Mouse (Mus musculus) gastrocnemius, adult 18-20 months (tissue): ENCODE results near the gene Klhl32. TPM values are rescaled to one million over a fixed set of nuclear protein-coding genes. Genes with fewer than 3 reads are reported as not detected.
A peak's percentile ranks its signal among the peaks of the same experiment; 100 is the strongest.
"Not testable (repeated sequence)": the region's sequence is repeated elsewhere in the genome, so short reads cannot be mapped to it uniquely, and the experiment has no call there.

Experiments used
- DNase-seq: peaks from one replicate; pipeline ENCODE4 v3.0.0; 2021; ENCODE audit warnings: low spot score
- total RNA-seq, 2 experiments: library from RNA; stranded (reverse); gene quantifications; 2 replicates each; pipeline ENCODE4 v1.2.3; 2021

Klhl32 gene
- total RNA-seq, 2 experiments from 2014 or later, result 0.09 to 0.31 TPM

- DNase-seq, result no peak
Measured at GRCm38 (mm10) chr4:24796229-24796628, 54.7 kb downstream of the Klhl32 start.

- DNase-seq, result no peak
Measured at GRCm38 (mm10) chr4:24795180-24795579, 55.7 kb downstream of the Klhl32 start.

DNA sequence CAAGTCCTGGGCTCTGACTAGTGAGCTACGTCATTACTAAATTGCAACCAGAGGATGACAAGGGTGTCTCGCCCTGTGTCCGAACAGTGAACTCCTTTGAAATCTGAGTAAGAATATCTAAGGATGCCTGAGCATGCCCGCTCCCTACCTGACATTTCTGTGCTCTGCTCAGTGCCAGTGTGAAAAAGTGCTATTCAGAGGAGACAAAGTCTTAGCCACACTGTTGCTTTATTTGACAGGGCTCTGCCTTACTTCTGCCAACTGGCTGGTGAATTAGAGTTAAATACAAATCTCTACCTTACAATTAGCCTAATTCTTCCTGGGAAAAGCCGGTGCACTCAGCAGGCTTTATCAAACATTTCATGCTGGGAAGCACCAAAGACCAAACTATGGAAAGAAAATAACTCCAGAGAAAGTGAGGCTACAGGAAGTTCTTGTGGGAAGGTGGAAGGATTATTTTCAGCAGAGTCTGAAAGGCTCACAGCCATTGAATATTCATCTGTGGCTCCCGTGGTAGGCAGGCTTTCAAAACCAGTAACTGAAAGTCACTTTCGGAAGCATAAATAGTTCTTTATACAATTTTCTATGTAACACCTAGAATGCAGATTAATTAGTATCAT is 57.1 kb downstream of the Klhl32 start:
- DNase-seq, result no peak

DNA sequence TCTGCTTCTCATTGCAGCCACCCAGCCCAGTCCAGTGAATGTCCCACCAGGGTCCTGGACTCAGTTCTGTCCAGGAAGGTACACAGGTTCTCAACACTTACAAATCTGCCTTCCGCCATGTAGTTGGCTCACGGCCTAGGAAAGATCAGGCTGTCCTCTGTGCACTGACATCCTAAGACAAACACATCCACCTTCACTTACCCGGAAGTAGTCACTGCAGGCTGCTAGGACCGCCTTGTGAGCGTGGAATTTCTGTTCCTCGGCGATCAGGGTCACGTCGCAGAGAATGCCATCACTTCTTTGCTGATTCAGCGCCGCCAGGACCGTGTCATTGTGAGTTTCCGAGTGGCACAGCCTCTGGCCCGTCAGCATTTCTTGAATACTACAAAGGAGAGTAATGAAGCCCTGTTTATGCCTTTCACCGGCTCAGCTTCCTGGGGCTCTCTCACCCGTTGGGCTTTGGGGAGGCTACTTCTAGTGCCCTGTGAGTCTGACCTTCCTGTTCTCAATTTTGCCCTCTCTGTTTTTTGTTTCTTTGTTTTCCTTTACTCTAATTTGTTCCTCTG is 58.4 kb downstream of the Klhl32 start:
- DNase-seq, result no peak

- no peak for DNase-seq
Measured at GRCm38 (mm10) chr4:24789331-24789730, 61.6 kb downstream of the Klhl32 start.

- DNase-seq, result no peak
Measured at GRCm38 (mm10) chr4:24785757-24786532, 65.0 kb downstream of the Klhl32 start.

- DNase-seq, result no peak
Measured at GRCm38 (mm10) chr4:24765919-24766318, 85.0 kb downstream of the Klhl32 start.

GRCm38 (mm10) chr4:24765469-24765868 is 85.5 kb downstream of the Klhl32 start:
- no peak for DNase-seq

- no peak for DNase-seq
Measured at GRCm38 (mm10) chr4:24764558-24764957, 86.4 kb downstream of the Klhl32 start.

DNA sequence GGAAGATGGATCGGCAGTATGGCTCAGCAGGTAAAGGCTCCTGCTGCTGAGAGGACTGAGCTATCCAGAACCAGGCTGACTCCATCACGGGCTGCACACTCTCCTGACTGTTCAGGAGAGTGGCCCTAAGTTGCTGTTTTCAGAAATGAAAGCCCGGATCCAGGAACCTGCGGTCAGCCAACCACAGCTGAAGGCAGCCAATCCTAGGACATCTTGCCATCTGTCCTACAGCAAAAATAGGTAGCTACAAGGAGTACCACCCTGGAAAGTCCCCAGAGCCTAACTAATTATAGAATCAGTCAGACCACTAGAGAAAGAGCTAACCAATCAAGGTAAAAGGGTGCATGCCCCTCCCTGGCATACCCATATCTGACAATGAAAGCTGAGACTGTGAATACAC is 87.5 kb downstream of the Klhl32 start:
- DNase-seq, result no peak

DNA sequence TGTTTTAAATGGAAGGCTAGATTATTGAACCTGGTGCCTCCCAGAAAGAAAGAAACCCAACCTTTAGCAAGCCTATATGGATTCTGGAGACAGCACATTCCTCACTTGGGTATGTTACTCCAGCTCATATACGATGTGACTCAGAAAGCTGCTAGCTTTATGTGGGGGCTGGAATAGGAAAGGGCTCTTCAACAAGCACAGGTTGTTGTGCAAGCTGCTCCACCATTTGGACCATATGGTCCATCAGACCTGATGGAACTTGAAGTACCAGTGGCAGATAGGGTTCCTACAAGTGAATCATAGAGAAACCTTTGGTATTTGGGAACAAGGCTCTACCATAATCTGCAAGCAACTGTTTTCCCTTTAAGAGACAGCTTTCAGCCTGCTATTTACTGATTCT is 92.0 kb downstream of the Klhl32 start:
- DNase-seq, result no peak

DNA sequence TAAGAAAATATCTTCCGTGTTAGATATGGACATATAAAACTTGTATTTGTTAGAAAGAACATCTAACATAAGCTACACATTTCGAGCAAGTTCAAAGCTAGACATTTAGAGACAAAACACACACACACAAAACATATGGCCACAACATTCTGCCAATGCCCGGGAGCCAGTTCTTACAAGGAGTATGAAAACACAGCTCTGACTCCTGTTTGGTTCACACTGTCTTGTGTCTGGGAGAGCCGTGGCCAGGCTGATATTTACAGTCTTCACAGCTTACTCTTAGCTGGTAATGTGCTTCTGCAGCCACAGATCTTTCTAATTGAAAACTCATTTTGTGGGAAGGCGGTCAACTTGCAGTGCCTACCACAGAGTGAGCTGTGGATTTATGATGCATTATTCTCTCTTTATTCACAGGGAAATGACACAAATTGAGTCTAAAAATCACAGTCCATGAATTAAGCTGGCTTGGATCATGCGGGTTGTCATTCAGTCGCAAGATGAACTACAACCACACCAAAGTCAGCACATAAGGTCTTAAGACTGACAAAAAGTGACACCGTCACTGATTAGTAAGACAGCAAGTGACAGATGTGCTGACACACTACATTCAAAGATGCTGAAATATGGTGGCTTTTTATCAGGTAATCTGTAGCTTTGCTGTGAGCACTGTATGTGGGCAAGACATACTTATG is 98.3 kb downstream of the Klhl32 start:
- DNase-seq, result no peak

DNA sequence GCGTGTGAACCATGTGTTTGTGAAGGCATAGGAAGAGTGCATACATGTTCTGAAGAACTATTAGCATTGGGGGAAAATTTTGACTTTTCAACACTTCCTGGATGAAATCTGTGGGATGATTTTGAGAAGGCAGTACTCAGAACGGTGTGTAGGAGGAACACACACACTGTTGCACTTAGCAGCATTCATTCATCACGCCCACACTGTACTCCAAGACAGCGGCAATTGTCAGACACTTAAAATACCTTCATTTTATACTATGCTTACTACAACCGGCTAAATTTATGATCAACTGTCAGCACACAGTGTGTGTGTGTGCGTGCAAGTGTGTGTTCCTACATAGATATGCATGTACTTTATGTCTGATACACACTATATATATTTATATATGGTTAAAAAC is 113.8 kb downstream of the Klhl32 start:
- DNase-seq, result no peak

- DNase-seq, result peak; percentile 32
Measured at GRCm38 (mm10) chr4:24720834-24721233, 130.1 kb downstream of the Klhl32 start.

DNA sequence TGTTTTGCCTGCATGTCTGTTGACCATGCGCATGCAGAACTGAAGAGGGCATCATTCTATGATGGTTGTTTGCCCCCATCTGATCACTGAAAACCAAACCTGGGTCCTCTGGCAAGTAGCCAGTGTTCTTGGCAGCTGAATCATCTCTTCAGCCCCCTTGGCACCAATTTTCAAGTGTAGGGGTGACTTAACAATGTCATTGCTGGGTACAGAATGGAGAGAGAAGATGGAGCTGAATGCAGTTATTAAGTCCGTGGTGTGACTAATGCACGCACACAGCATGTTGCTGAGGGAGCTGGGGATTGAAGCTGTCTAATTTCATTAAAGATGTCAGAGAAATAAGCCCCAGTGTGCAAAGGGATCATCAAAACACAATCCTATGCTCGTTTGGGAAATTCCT is 135.4 kb downstream of the Klhl32 start:
- DNase-seq, result no peak

DNA sequence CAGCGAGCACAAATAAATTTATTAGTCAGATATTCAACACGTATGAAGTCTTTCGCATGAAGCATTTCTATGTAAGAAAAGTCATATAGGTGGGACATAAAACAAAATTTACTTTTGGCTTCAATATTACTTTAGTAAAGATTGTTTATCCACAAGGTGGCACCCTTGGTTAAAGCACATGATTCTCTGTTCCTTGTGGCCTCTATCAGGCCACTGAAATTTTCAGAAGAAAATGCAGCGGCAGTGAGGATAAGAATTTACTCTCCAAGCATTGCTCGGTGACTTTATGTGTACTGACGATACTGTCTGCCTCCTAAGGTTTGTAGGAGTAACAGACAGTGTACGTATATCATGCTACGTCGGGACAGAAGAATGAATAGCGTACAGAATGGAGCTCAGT is 136.6 kb downstream of the Klhl32 start:
- no peak for DNase-seq

- DNase-seq, result no peak
Measured at GRCm38 (mm10) chr4:24698528-24699117, 152.3 kb downstream of the Klhl32 start.

- no peak for DNase-seq
Measured at GRCm38 (mm10) chr4:24680080-24680479, 170.8 kb downstream of the Klhl32 start.

- DNase-seq, result no peak
Measured at GRCm38 (mm10) chr4:24670007-24670406, 180.9 kb downstream of the Klhl32 start.

GRCm38 (mm10) chr4:24659218-24659617 is 191.7 kb downstream of the Klhl32 start:
- no peak for DNase-seq

DNA sequence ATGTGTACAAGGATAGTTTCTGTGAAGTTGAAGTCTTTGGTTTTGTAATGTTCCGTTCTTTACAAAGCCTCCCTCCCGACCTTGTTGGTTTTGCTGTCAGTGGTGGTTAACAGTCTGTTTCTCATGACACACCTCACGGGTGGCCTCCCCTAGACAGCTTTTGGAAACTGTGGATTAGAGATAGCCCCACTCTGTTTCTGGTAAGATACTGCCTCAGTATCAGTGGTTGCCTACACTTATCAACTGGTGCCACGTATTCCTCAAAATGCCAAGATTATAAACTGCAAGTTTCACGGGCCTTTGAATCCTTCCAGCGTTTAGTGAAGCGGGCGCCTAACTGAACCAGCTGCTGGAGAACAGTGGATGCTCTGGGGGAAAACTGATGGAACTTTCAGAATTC is 206.2 kb downstream of the Klhl32 start:
- not testable (repeated sequence) for DNase-seq

GRCm38 (mm10) chr4:24642306-24642705 is 208.6 kb downstream of the Klhl32 start:
- DNase-seq, result no peak
